7 mouse cellular contexts compared by ENCODE assay signal in genomic region chr15:83167126-83167525, GRCm38 (mm10). TPM values are rescaled to one million over a fixed set of nuclear protein-coding genes. Genes with fewer than 3 reads are reported as not detected.
DNase-seq lines count a peak whose midpoint lies in the region; ATAC-seq and TF ChIP-seq lines count a peak whose summit lies in the region.

No protein-coding gene starts in this region.

- ATAC-seq in embryonic facial prominence, embryonic 15.5 days (ENCODE audit: insufficient number of reproducible peaks, low FRiP score, low TSS enrichment, low read depth): no peak
- ATAC-seq in lung, embryonic 16.5 days (ENCODE audit: low read depth): peak; percentile 22
- no peak for ATAC-seq in CD4-positive, CD25-positive, alpha-beta regulatory T cell, adult 4 months

- no peaks in the 10 kb centered on the region for H3K9me3 ChIP-seq in embryonic facial prominence, embryonic 15.5 days (replicated peaks)
- no peaks in the 10 kb centered on the region for H3K9me3 ChIP-seq in lung, embryonic 16.5 days (ENCODE audit: control insufficient read depth, low read length)

- DNase-seq in kidney, adult 2 months: no peak
- no peak for DNase-seq in kidney, postnatal 25 days
- DNase-seq in spleen, postnatal 10 days (ENCODE audit: low spot score in 2 of 2): no peak

- H3K4me1 ChIP-seq in kidney, adult 2 months (ENCODE audit: control insufficient read depth, insufficient read depth, low read length): peaks cover 28% of the 10 kb centered on the region; the same call in 1 of the 2 replicates
- peaks cover 39% of the 10 kb centered on the region for H3K4me1 ChIP-seq in brown adipose tissue, adult 24 weeks (ENCODE audit: control insufficient read depth, insufficient read depth, insufficient read length, low read length)
- peaks cover 67% of the 10 kb centered on the region for H3K4me1 ChIP-seq in embryonic facial prominence, embryonic 15.5 days
- peaks cover 57% of the 10 kb centered on the region for H3K4me1 ChIP-seq in lung, embryonic 16.5 days (replicated peaks; ENCODE audit: control insufficient read depth, insufficient read depth, low read length)

- no peak for TF ChIP-seq POLR2A in kidney, adult 2 months (IDR thresholded peaks at IDR 0.05; ENCODE audit: low read depth, low read length)

- H3K27ac ChIP-seq in kidney, adult 2 months (ENCODE audit: insufficient read depth, low read depth, low read length): peak overlapping the region; percentile 2
- H3K27ac ChIP-seq in brown adipose tissue, adult 24 weeks (replicated peaks; ENCODE audit: low read depth, low read length): peak overlapping the region; percentile 58; the same call in 1 of the 2 replicates
- H3K27ac ChIP-seq in embryonic facial prominence, embryonic 15.5 days (replicated peaks): peak overlapping the region; percentile 82
- H3K27ac ChIP-seq in lung, embryonic 16.5 days (ENCODE audit: low read length): peak overlapping the region; percentile 84

- no peak overlapping the region for H3K4me3 ChIP-seq in kidney, adult 2 months (ENCODE audit: insufficient read depth, low read depth, low read length)
- no peak overlapping the region for H3K4me3 ChIP-seq in brown adipose tissue, adult 24 weeks (ENCODE audit: insufficient read depth, low read depth, low read length)
- H3K4me3 ChIP-seq in embryonic facial prominence, embryonic 15.5 days (replicated peaks): no peak overlapping the region
- no peak overlapping the region for H3K4me3 ChIP-seq in lung, embryonic 16.5 days (ENCODE audit: low read length)

- TF ChIP-seq CTCF in kidney, adult 2 months (conservative IDR thresholded peaks at IDR 0.05; ENCODE audit: insufficient read depth, insufficient read length, low read depth, low read length): no peak

- 0 out of 2 replicates have a peak overlapping the region, but pooled peaks have one; percentile 3 for H3K4me2 ChIP-seq in embryonic facial prominence, embryonic 15.5 days (replicated peaks)
- H3K4me2 ChIP-seq in lung, embryonic 16.5 days (ENCODE audit: low read depth, low read length): no peak overlapping the region

- no peaks in the 10 kb centered on the region for H3K36me3 ChIP-seq in kidney, adult 2 months (ENCODE audit: control insufficient read depth, insufficient read depth, low read length)
- H3K36me3 ChIP-seq in embryonic facial prominence, embryonic 15.5 days: 0 out of 2 replicates have a peak, but pooled peaks cover 12% of the 10 kb centered on the region
- H3K36me3 ChIP-seq in lung, embryonic 16.5 days (ENCODE audit: control insufficient read depth, insufficient read depth, low read length): no peaks in the 10 kb centered on the region

- H3K9ac ChIP-seq in embryonic facial prominence, embryonic 15.5 days: no peak overlapping the region
- no peak overlapping the region; the same call in none of the 2 replicates for H3K9ac ChIP-seq in lung, embryonic 16.5 days (ENCODE audit: low read length)

- no peaks in the 10 kb centered on the region for H3K27me3 ChIP-seq in kidney, adult 2 months (replicated peaks; ENCODE audit: control insufficient read depth, insufficient read depth, low read length)
- no peaks in the 10 kb centered on the region for H3K27me3 ChIP-seq in embryonic facial prominence, embryonic 15.5 days
- H3K27me3 ChIP-seq in lung, embryonic 16.5 days (ENCODE audit: control insufficient read depth, insufficient read depth, low read depth, low read length): no peaks in the 10 kb centered on the region

- 49% methylated on average over 5 of the region's 5 CpGs for WGBS in kidney, adult 2 months
- 63% methylated on average over 5 of the region's 5 CpGs for WGBS in embryonic facial prominence, embryonic 15.5 days
- WGBS in lung, embryonic 16.5 days: 42% methylated on average over 5 of the region's 5 CpGs

RNA-seq across cellular contexts. Expression of gene Cyb5r3, which starts 5.3 kb away (rescaled TPM):
- polyA plus RNA-seq in kidney, adult 2 months (2012; rRNA removed): 197 and 230 TPM in 2 replicates
- polyA plus RNA-seq in brown adipose tissue, adult 24 weeks (2012; ENCODE audit: insufficient read depth, insufficient read length, missing spikeins): 84.4 and 166 TPM in 2 replicates
- polyA plus RNA-seq in embryonic facial prominence, embryonic 15.5 days (2015; fragmentation: Nextera tagmentation; extraction: Ambion mirVana): 163 and 185 TPM in 2 replicates
- polyA plus RNA-seq in lung, embryonic 16.5 days (2015; fragmentation: Nextera tagmentation; extraction: Ambion mirVana): 184 and 192 TPM in 2 replicates
- polyA plus RNA-seq in CD4-positive, CD25-positive, alpha-beta regulatory T cell, adult 4 months (2017; shearing (Covaris generic)): 100 to 1,000 TPM in 1 of 2 experiments, 10 to 100 TPM in 1; 62.0 to 116 TPM

RNA-seq across cellular contexts. Expression of gene Poldip3, which starts 17.9 kb away (rescaled TPM):
- 45.9 and 47.2 TPM in 2 replicates for polyA plus RNA-seq in kidney, adult 2 months (2012; rRNA removed)
- polyA plus RNA-seq in brown adipose tissue, adult 24 weeks (2012; ENCODE audit: insufficient read depth, insufficient read length, missing spikeins): 14.0 and 18.5 TPM in 2 replicates
- polyA plus RNA-seq in embryonic facial prominence, embryonic 15.5 days (2015; fragmentation: Nextera tagmentation; extraction: Ambion mirVana): 142 and 147 TPM in 2 replicates
- polyA plus RNA-seq in lung, embryonic 16.5 days (2015; fragmentation: Nextera tagmentation; extraction: Ambion mirVana): 137 TPM in 2 replicates
- 100 to 1,000 TPM; 168 to 222 TPM for polyA plus RNA-seq in CD4-positive, CD25-positive, alpha-beta regulatory T cell, adult 4 months (2017; shearing (Covaris generic))

RNA-seq across cellular contexts. Expression of gene Rrp7a, which starts 44.5 kb away (rescaled TPM):
- 110 and 126 TPM in 2 replicates for polyA plus RNA-seq in kidney, adult 2 months (2012; rRNA removed)
- polyA plus RNA-seq in brown adipose tissue, adult 24 weeks (2012; ENCODE audit: insufficient read depth, insufficient read length, missing spikeins): 14.4 and 18.3 TPM in 2 replicates
- polyA plus RNA-seq in embryonic facial prominence, embryonic 15.5 days (2015; fragmentation: Nextera tagmentation; extraction: Ambion mirVana): 69.5 and 76.2 TPM in 2 replicates
- polyA plus RNA-seq in lung, embryonic 16.5 days (2015; fragmentation: Nextera tagmentation; extraction: Ambion mirVana): 62.9 and 66.2 TPM in 2 replicates
- 10 to 100 TPM; 75.7 to 97.2 TPM for polyA plus RNA-seq in CD4-positive, CD25-positive, alpha-beta regulatory T cell, adult 4 months (2017; shearing (Covaris generic))

Comparison
In these comparisons a context has a peak if more than half of its experiments do, and no peak if none do; other contexts are left out.
1. H3K27ac ChIP-seq: peak in every context shown above with its lines; median percentile 84 in lung, embryonic 16.5 days; 82 in embryonic facial prominence, embryonic 15.5 days; 58 in brown adipose tissue, adult 24 weeks; 2 in kidney, adult 2 months.